Mouse (Mus musculus): ENCODE results near the gene Cyp17a1. TPM values are rescaled to one million over a fixed set of nuclear protein-coding genes. Genes with fewer than 3 reads are reported as not detected.

The Cyp17a1 gene
- polyA plus RNA-seq (2012; rRNA removed), result 0.05 and 0.10 TPM in 2 replicates

GRCm38 (mm10) chr19:46672766-46673418, at the start of gene Cyp17a1:
Gene Cyp17a1, minus strand, starts transcription at chr19:46673172.

GRCm38 (mm10) chr19:46707296-46708151, 34.6 kb upstream of the Cyp17a1 start, which contains the start of gene As3mt:
Gene As3mt, plus strand, starts transcription at chr19:46707458.

GRCm38 (mm10) chr19:46689460-46690372, 16.7 kb upstream of the Cyp17a1 start, which contains the start of gene Borcs7:
Gene Borcs7, plus strand, starts transcription at chr19:46689906.

Other genes starting within 250 kb of the Cyp17a1 start
- 37.3 and 56.3 TPM in 2 replicates for gene Trim8, start 171.5 kb downstream of the Cyp17a1 start, polyA plus RNA-seq (2012; rRNA removed)
- gene Arl3, start 100.0 kb downstream of the Cyp17a1 start, polyA plus RNA-seq (2012; rRNA removed), result 2.3 and 2.7 TPM in 2 replicates
- 1.1 and 1.8 TPM in 2 replicates for gene Sfxn2, start 99.8 kb downstream of the Cyp17a1 start, polyA plus RNA-seq (2012; rRNA removed)
- 36.8 and 41.6 TPM in 2 replicates for gene Wbp1l, start 74.1 kb downstream of the Cyp17a1 start, polyA plus RNA-seq (2012; rRNA removed)
- 1.00 and 1.5 TPM in 2 replicates for gene Borcs7, start 16.7 kb upstream of the Cyp17a1 start, polyA plus RNA-seq (2012; rRNA removed)
- 2.1 and 2.7 TPM in 2 replicates for gene As3mt, start 34.3 kb upstream of the Cyp17a1 start, polyA plus RNA-seq (2012; rRNA removed)
- gene Cnnm2, start 88.4 kb upstream of the Cyp17a1 start, polyA plus RNA-seq (2012; rRNA removed), result 2.7 and 5.6 TPM in 2 replicates